Mouse (Mus musculus): Measurements from ENCODE around the gene Xcr1. TPM values are rescaled to one million over a fixed set of nuclear protein-coding genes. Genes with fewer than 3 reads are reported as not detected.
A peak's percentile ranks its signal among the peaks of the same experiment; 100 is the strongest.

Gene Xcr1
- polyA plus RNA-seq, 1 experiment from 2014 or later, result 0.11 TPM

DNA sequence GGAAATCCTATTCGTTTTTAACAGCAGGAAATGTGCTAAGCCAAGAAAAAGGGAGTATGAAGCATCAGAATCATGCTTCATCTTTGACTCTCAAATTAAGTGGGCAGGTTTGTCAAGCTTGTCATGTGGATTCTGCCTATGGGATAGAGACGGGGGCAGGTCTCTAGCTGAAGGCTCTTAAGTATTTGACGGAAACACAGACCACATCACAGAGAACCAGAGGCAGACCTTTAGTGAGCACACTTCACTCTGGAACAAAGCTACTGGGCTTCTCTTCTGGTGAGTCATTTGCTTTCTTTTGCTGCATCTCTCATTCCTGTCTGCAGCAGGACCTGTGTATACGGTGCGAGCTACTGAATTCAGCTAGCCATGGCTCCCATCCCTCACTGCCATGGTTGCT, 55.6 kb downstream of the Xcr1 start, which contains the start of gene Cxcr6:
Gene Cxcr6, plus strand, starts transcription at position 209 of the 400 bp plus-strand sequence.
- DNase-seq (no peak), ATAC-seq (no peak)
- TF ChIP-seq EP300 (IDR thresholded peaks at IDR 0.05; ENCODE audit: low read depth) (no peak), CTCF (IDR thresholded peaks at IDR 0.05; ENCODE audit: low read depth) (no peak)
- Histone ChIP-seq H3K36me3 (replicated peaks; ENCODE audit: insufficient read depth, low read length) (peaks cover 26% of the 10 kb centered on the region), H3K4me1 (ENCODE audit: insufficient read depth) (no peaks in the 10 kb centered on the region), H3K9ac (replicated peaks) (no peak within 1 kb of the TSS), H3K4me3 (ENCODE audit: low read depth, low read length) (no peak within 1 kb of the TSS), H3K27me3 (ENCODE audit: insufficient read depth, low read length) (no peaks in the 10 kb centered on the region), H3K9me3 (ENCODE audit: low read length) (no peaks in the 10 kb centered on the region), H3K27ac (ENCODE audit: low read depth) (no peak within 1 kb of the TSS), H3K4me2 (ENCODE audit: low read depth, low read length) (no peak within 1 kb of the TSS)
- 90% methylated on average over 5 of the region's 5 CpGs for WGBS (ENCODE audit: insufficient replicate concordance)

DNA sequence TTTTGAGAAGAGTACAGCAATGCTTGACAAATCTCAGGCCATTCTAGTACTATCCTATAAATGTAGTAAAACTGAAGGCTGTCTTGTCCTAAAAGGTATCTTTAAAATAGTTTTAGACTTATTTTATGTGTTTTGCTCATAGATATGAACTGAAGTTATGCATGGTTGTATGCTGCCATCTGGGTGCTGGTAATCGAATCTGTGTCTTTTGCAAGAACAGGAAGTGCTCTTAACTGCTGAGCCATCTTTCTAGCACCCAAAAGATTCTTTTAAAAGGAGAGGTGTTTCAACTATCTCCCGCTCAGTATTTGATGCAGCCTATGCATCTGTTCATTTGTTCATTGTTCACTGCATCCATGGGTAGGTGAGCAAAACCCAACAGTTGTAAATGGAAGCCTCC, 56.6 kb downstream of the Xcr1 start:
- TF ChIP-seq EP300 (IDR thresholded peaks at IDR 0.05; ENCODE audit: low read depth) (no peak), CTCF (IDR thresholded peaks at IDR 0.05; ENCODE audit: low read depth) (no peak)
- DNase-seq (no peak), ATAC-seq (no peak)
- Histone ChIP-seq H3K9ac (replicated peaks) (no peak overlapping the region), H3K27ac (ENCODE audit: low read depth) (no peak overlapping the region), H3K9me3 (ENCODE audit: low read length) (no peaks in the 10 kb centered on the region), H3K4me1 (ENCODE audit: insufficient read depth) (no peaks in the 10 kb centered on the region), H3K4me2 (ENCODE audit: low read depth, low read length) (no peak overlapping the region), H3K4me3 (ENCODE audit: low read depth, low read length) (no peak overlapping the region), H3K27me3 (ENCODE audit: insufficient read depth, low read length) (no peaks in the 10 kb centered on the region), H3K36me3 (replicated peaks; ENCODE audit: insufficient read depth, low read length) (peaks cover 29% of the 10 kb centered on the region)
- 70% methylated on average over 2 of the region's 2 CpGs for WGBS (ENCODE audit: insufficient replicate concordance)

DNA sequence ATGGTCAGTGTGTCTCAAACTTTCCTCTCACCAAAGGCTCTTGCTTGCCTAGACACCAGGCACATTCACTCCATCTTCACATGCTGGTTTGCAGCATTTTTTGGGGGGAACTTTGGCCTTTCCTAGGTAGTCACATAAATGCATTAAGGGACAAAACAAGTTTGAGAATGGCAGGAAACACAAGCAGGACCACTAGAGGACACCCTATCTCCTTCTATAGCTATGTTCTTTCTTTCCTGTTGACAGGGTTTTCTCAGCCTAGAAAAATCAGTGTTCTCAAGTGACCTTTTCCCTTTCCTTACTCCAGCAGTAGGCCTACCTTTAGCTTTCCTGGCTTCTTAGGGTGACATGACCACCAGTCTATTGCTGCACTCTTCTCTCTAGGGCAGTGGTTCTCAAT, 58.9 kb downstream of the Xcr1 start:
- Histone ChIP-seq H3K36me3 (replicated peaks; ENCODE audit: insufficient read depth, low read length) (peaks cover 39% of the 10 kb centered on the region), H3K9me3 (ENCODE audit: low read length) (no peaks in the 10 kb centered on the region), H3K27me3 (ENCODE audit: insufficient read depth, low read length) (no peaks in the 10 kb centered on the region), H3K4me1 (ENCODE audit: insufficient read depth) (no peaks in the 10 kb centered on the region), H3K4me2 (ENCODE audit: low read depth, low read length) (no peak overlapping the region), H3K9ac (replicated peaks) (no peak overlapping the region), H3K27ac (ENCODE audit: low read depth) (no peak overlapping the region), H3K4me3 (ENCODE audit: low read depth, low read length) (no peak overlapping the region)
- ATAC-seq (no peak), DNase-seq (no peak)
- TF ChIP-seq CTCF (IDR thresholded peaks at IDR 0.05; ENCODE audit: low read depth), result peak; percentile 47
- TF ChIP-seq EP300 (IDR thresholded peaks at IDR 0.05; ENCODE audit: low read depth), result no peak

DNA sequence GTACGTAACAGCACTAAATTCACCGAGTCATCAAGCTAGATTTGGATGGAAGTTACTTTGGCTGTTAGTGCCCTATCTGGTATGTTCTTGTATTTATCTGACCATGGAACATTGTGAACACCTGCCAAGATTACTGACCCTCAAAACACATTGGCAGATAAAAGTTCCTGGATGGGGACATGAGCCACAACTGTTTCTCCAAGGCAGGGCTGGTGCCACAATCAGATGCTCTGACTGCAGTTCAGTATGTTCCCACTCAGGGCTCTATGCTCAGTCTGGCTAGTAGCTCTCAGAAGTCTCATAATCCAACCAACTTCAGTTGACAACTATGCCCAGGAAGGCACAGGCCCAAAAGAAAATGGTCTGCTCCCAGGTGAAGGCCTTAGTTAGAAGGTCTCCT, 59.4 kb downstream of the Xcr1 start:
- DNase-seq (no peak), ATAC-seq (no peak)
- Histone ChIP-seq H3K4me3 (ENCODE audit: low read depth, low read length) (no peak overlapping the region), H3K36me3 (replicated peaks; ENCODE audit: insufficient read depth, low read length) (peaks cover 44% of the 10 kb centered on the region), H3K4me1 (ENCODE audit: insufficient read depth) (no peaks in the 10 kb centered on the region), H3K27me3 (ENCODE audit: insufficient read depth, low read length) (no peaks in the 10 kb centered on the region), H3K9ac (replicated peaks) (no peak overlapping the region), H3K27ac (ENCODE audit: low read depth) (no peak overlapping the region), H3K9me3 (ENCODE audit: low read length) (no peaks in the 10 kb centered on the region), H3K4me2 (ENCODE audit: low read depth, low read length) (no peak overlapping the region)
- WGBS (ENCODE audit: insufficient replicate concordance), result 69% methylated on average over 2 of the region's 2 CpGs
- TF ChIP-seq EP300 (IDR thresholded peaks at IDR 0.05; ENCODE audit: low read depth), result no peak
- no peak for TF ChIP-seq CTCF (IDR thresholded peaks at IDR 0.05; ENCODE audit: low read depth)

Other genes with a start within 250 kb of the Xcr1 start
- 0.09 and 0.16 TPM in 2 replicates for gene Slc6a20b, start 229.5 kb downstream of the Xcr1 start, polyA plus RNA-seq (2015; fragmentation: Nextera tagmentation; extraction: Ambion mirVana)
- 0.19 and 0.23 TPM in 2 replicates for gene Ccr9, start 183.6 kb downstream of the Xcr1 start, polyA plus RNA-seq (2015; fragmentation: Nextera tagmentation; extraction: Ambion mirVana)
- gene Slc6a20a, start 183.1 kb downstream of the Xcr1 start, polyA plus RNA-seq (2015; fragmentation: Nextera tagmentation; extraction: Ambion mirVana), result 2.3 and 2.4 TPM in 2 replicates
- gene Lztfl1, start 144.3 kb downstream of the Xcr1 start, polyA plus RNA-seq (2015; fragmentation: Nextera tagmentation; extraction: Ambion mirVana), result 16.6 and 16.8 TPM in 2 replicates
- gene Cxcr6, start 55.6 kb downstream of the Xcr1 start, polyA plus RNA-seq (2015; fragmentation: Nextera tagmentation; extraction: Ambion mirVana), result 0.49 and 0.56 TPM in 2 replicates
- gene Fyco1, start 10.1 kb downstream of the Xcr1 start, polyA plus RNA-seq (2015; fragmentation: Nextera tagmentation; extraction: Ambion mirVana), result 3.3 and 4.3 TPM in 2 replicates
- 2.9 and 3.0 TPM in 2 replicates for gene Ccr1, start 106.7 kb upstream of the Xcr1 start, polyA plus RNA-seq (2015; fragmentation: Nextera tagmentation; extraction: Ambion mirVana)
- 0.09 TPM in 1 of 2 replicates, not detected in the other for gene Ccr1l1, start 116.4 kb upstream of the Xcr1 start, polyA plus RNA-seq (2015; fragmentation: Nextera tagmentation; extraction: Ambion mirVana)
- gene Ccr3, start 159.9 kb upstream of the Xcr1 start, polyA plus RNA-seq (2015; fragmentation: Nextera tagmentation; extraction: Ambion mirVana), result 0.40 and 0.42 TPM in 2 replicates
- 4.9 and 5.0 TPM in 2 replicates for gene Ccr2, start 239.9 kb upstream of the Xcr1 start, polyA plus RNA-seq (2015; fragmentation: Nextera tagmentation; extraction: Ambion mirVana)